Mouse (Mus musculus) lung, postnatal 0 days (tissue): ENCODE results near the gene Plpp1.

Experiments used
- CTCF ChIP-seq: IDR thresholded peaks from 2 replicates; pipeline ENCODE4 v1.5.1; 2016; ENCODE audit warnings: antibody characterized with exemption, mild to moderate bottlenecking
- EP300 ChIP-seq: IDR thresholded peaks from 2 replicates; pipeline ENCODE4 v1.6.1; 2016; ENCODE audit warnings: antibody characterized with exemption, mild to moderate bottlenecking, control low read depth

DNA sequence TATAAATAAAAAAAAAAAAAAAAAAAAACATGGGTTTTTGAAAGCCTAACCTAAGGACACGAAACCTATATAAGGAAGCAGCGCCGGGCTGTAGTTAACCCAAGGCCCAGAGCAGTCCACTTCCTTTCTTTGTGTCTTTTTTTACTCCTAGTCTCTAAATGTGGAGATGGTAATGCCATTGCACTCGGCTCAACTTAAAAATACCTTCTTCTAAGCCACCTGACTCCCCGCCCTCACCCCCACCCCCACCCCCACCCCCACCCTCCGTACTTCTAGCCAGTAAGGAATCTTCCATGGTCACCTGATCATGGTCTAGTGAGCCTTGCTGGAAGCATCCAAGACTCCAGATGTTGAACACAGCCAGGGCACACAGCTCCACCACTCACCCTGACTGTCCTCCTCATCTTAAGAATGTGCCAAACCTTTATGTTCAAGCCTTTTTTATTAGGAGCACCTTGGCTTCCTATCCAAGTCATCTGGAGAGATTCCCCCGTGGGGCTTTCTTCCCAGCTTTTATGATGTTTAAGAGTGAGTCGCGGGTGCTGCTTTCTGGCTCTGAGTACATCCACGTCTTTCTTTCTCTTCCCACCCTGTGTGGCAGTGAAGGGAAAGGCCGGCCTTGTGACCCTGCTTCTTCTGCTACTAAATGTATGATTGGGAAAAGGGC, 48.1 kb upstream of the Plpp1 start:
- TF ChIP-seq CTCF (no peak), EP300 (no peak)
